Mouse (Mus musculus): Measurements from ENCODE around the gene Iqcg. TPM values are rescaled to one million over a fixed set of nuclear protein-coding genes. Genes with fewer than 3 reads are reported as not detected.
A peak's percentile ranks its signal among the peaks of the same experiment; 100 is the strongest.

The Iqcg gene
- polyA plus RNA-seq (2012; fragmentation: generic; extraction: Trizol): 0.92 TPM
- long read RNA-seq, experiment 1, partial matches to known transcripts: 1 of 1 reads
- long read RNA-seq, experiment 1, other reads (novel, unspliced or antisense): 0 of 1 reads
- long read RNA-seq, experiment 2, full-length matches to known transcripts: 2 of 2 reads
- long read RNA-seq, experiment 2, partial matches to known transcripts: 0 of 2 reads
- long read RNA-seq, experiment 2, other reads (novel, unspliced or antisense): 0 of 2 reads

DNA sequence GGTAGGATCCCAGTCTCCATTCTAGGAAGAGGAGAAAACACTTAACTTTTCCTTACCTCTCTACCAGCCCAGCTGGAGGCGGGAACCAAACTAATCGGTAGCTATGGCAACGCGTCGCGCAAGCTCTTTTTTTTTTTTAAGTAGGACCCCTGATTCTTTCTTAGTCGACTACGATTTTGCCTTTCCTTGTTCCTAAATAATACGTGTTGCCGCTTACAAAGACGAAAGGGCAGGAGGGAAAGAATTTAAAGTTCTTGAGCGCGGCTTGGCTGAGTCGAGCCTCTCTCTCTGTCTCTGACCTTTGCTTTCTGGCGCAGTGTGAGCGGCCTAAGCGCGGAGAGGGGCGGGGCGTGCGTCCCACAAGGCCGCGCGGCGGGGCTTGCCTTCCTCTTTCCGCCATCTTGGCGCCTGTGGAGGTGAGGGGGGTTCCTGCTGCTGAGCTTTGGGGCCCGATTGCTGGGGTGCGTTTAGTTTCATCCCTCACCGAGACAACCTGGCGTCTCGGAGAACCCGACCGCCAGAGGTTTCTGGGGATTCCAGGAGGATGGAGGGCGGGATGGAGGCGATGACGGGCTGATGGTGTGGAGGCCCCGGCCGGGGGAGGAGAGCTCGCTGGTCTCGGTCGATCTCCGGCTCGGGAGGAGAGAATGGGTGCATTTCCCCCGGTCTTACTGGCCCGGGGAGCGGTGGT lies at the start of gene Iqcg, which contains the start of gene Rpl35a:
Iqcg (minus strand) TSS at position 124 of the 691 bp plus-strand sequence.
Rpl35a (plus strand) TSS at position 359 of the 691 bp plus-strand sequence.
- peaks cover 43% of the 10 kb centered on the region for H3K79me2 ChIP-seq (ENCODE audit: control insufficient read depth, insufficient read depth)
- peaks cover 3% of the 10 kb centered on the region for H3K27me3 ChIP-seq (ENCODE audit: control insufficient read depth, insufficient read depth, insufficient read length)
- peaks cover 42% of the 10 kb centered on the region for H3K36me3 ChIP-seq (ENCODE audit: control insufficient read depth, insufficient read depth)
- peaks cover 34% of the 10 kb centered on the region for H3K79me3 ChIP-seq (ENCODE audit: low read depth)
- peak within 1 kb of the TSS; percentile 86 for H3K4me3 ChIP-seq (ENCODE audit: insufficient read depth, poor library complexity, severe bottlenecking)
- TF ChIP-seq MYOD1 (IDR thresholded peaks at IDR 0.05; ENCODE audit: control insufficient read depth, insufficient read length, low read depth) (no peak), MYOG (IDR thresholded peaks at IDR 0.05; ENCODE audit: control insufficient read depth, extremely low read depth, insufficient read length) (no peak), CTCF (IDR thresholded peaks at IDR 0.05; ENCODE audit: control insufficient read depth, insufficient read depth, insufficient read length) (no peak), USF1 (IDR thresholded peaks at IDR 0.05; ENCODE audit: low read depth) (no peak), CEBPB (IDR thresholded peaks at IDR 0.05; ENCODE audit: low read depth) (no peak), FOSL1 (IDR thresholded peaks at IDR 0.05; ENCODE audit: insufficient read depth, low read length, poor library complexity, severe bottlenecking) (no peak), MAX (IDR thresholded peaks at IDR 0.05) (peak; percentile 99)
- H3ac ChIP-seq (ENCODE audit: control insufficient read depth, insufficient read length, low read depth): peak within 1 kb of the TSS; percentile 92

- Histone ChIP-seq H3K79me2 (ENCODE audit: control insufficient read depth, insufficient read depth) (no peaks in the 10 kb centered on the region), H3K27me3 (ENCODE audit: control insufficient read depth, insufficient read depth, insufficient read length) (no peaks in the 10 kb centered on the region)
- no peak for TF ChIP-seq MYOD1 (IDR thresholded peaks at IDR 0.05; ENCODE audit: control insufficient read depth, insufficient read length, low read depth)
- no peak for TF ChIP-seq CTCF (IDR thresholded peaks at IDR 0.05; ENCODE audit: control insufficient read depth, insufficient read depth, insufficient read length)
- no peak for TF ChIP-seq MYOG (IDR thresholded peaks at IDR 0.05; ENCODE audit: control insufficient read depth, extremely low read depth, insufficient read length)
Observed at GRCm38 (mm10) chr16:33085666-33086065, 29.6 kb upstream of the Iqcg start.

DNA sequence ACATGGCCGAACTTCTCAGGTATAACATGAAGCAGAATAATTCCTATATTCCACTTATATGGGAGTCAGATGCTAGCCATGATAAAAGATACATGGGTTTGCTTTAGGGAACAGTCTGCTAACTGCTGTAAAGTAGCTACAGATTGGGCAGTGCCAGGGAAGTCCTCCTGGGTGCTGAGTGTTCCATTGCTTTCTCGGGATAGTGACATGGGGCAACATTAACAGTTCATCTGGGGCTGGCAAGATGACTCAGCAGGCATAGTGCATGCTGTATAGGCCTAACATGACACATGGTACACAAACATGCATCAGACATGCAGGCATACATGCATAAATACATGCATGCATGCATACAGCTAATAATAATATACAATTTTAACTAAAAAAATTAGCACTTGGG lies 28.0 kb upstream of the Iqcg start:
- no peaks in the 10 kb centered on the region for H3K79me3 ChIP-seq (ENCODE audit: low read depth)
- H3ac ChIP-seq (ENCODE audit: control insufficient read depth, insufficient read length, low read depth): no peak overlapping the region
- H3K27me3 ChIP-seq (ENCODE audit: control insufficient read depth, insufficient read depth, insufficient read length): no peaks in the 10 kb centered on the region
- no peaks in the 10 kb centered on the region for H3K79me2 ChIP-seq (ENCODE audit: control insufficient read depth, insufficient read depth)
- H3K4me3 ChIP-seq (ENCODE audit: insufficient read depth, poor library complexity, severe bottlenecking): no peak overlapping the region
- no peak for TF ChIP-seq MAX (IDR thresholded peaks at IDR 0.05)
- no peak for TF ChIP-seq CTCF (IDR thresholded peaks at IDR 0.05; ENCODE audit: control insufficient read depth, insufficient read depth, insufficient read length)
- no peak for TF ChIP-seq MYOD1 (IDR thresholded peaks at IDR 0.05; ENCODE audit: control insufficient read depth, insufficient read length, low read depth)
- TF ChIP-seq FOSL1 (IDR thresholded peaks at IDR 0.05; ENCODE audit: insufficient read depth, low read length, poor library complexity, severe bottlenecking): no peak
- TF ChIP-seq MYOG (IDR thresholded peaks at IDR 0.05; ENCODE audit: control insufficient read depth, extremely low read depth, insufficient read length): no peak
- TF ChIP-seq USF1 (IDR thresholded peaks at IDR 0.05; ENCODE audit: low read depth): no peak
- no peak for TF ChIP-seq CEBPB (IDR thresholded peaks at IDR 0.05; ENCODE audit: low read depth)
- H3K36me3 ChIP-seq (ENCODE audit: control insufficient read depth, insufficient read depth): peaks cover 12% of the 10 kb centered on the region

More at GRCm38 (mm10) chr16:33085666-33086065, 29.6 kb upstream of the Iqcg start:
- Histone ChIP-seq H3K79me3 (ENCODE audit: low read depth) (no peaks in the 10 kb centered on the region), H3ac (ENCODE audit: control insufficient read depth, insufficient read length, low read depth) (no peak overlapping the region), H3K36me3 (ENCODE audit: control insufficient read depth, insufficient read depth) (peaks cover 12% of the 10 kb centered on the region), H3K4me3 (ENCODE audit: insufficient read depth, poor library complexity, severe bottlenecking) (no peak overlapping the region)

DNA sequence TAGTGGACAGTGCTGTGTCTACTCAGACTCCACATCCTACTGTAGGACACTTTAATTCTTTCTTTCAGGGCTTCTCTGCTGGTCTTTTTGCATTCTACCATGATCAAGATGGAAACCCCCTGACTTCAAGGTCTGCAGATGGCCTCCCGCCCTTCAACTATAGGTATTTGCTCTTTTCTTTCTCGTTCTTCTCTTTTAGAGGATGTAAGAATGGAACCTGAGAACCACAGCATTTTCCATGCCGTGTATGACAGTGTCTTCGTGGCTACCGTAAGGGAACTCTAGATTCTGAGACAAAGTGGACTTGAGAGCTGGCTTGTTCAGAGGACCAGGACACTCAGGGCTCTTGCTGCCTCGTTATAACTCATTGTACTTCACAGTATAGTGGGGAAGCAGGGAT lies 26.9 kb upstream of the Iqcg start:
- Histone ChIP-seq H3K27me3 (ENCODE audit: control insufficient read depth, insufficient read depth, insufficient read length) (no peaks in the 10 kb centered on the region), H3K79me3 (ENCODE audit: low read depth) (no peaks in the 10 kb centered on the region), H3K4me3 (ENCODE audit: insufficient read depth, poor library complexity, severe bottlenecking) (no peak overlapping the region), H3ac (ENCODE audit: control insufficient read depth, insufficient read length, low read depth) (no peak overlapping the region), H3K36me3 (ENCODE audit: control insufficient read depth, insufficient read depth) (peaks cover 12% of the 10 kb centered on the region), H3K79me2 (ENCODE audit: control insufficient read depth, insufficient read depth) (no peaks in the 10 kb centered on the region)
- TF ChIP-seq CTCF (IDR thresholded peaks at IDR 0.05; ENCODE audit: control insufficient read depth, insufficient read depth, insufficient read length) (no peak), CEBPB (IDR thresholded peaks at IDR 0.05; ENCODE audit: low read depth) (no peak), USF1 (IDR thresholded peaks at IDR 0.05; ENCODE audit: low read depth) (no peak), FOSL1 (IDR thresholded peaks at IDR 0.05; ENCODE audit: insufficient read depth, low read length, poor library complexity, severe bottlenecking) (no peak), MYOD1 (IDR thresholded peaks at IDR 0.05; ENCODE audit: control insufficient read depth, insufficient read length, low read depth) (no peak), MAX (IDR thresholded peaks at IDR 0.05) (no peak), MYOG (IDR thresholded peaks at IDR 0.05; ENCODE audit: control insufficient read depth, extremely low read depth, insufficient read length) (no peak)

DNA sequence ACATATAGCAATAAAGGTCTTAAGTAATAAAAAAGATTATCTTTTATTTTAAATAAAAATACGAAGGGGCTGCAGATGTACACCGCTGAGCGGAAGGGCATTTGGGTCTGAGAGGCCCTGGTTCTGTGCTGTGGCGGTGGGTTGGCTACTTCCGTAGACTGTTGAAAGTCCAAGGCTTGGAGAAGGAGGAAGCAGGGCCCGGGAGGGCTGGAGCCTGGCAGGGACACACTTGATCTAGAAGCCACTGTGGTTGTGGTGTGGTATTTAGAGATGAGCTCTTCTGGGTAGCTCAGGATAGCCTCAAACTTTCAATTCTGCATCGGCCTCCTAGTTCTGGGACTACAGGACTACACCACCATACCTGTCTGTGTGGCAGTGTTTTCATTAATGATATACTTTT lies 24.0 kb upstream of the Iqcg start:
- TF ChIP-seq MYOD1 (IDR thresholded peaks at IDR 0.05; ENCODE audit: control insufficient read depth, insufficient read length, low read depth) (no peak), CTCF (IDR thresholded peaks at IDR 0.05; ENCODE audit: control insufficient read depth, insufficient read depth, insufficient read length) (no peak), FOSL1 (IDR thresholded peaks at IDR 0.05; ENCODE audit: insufficient read depth, low read length, poor library complexity, severe bottlenecking) (no peak), MAX (IDR thresholded peaks at IDR 0.05) (no peak), CEBPB (IDR thresholded peaks at IDR 0.05; ENCODE audit: low read depth) (no peak), MYOG (IDR thresholded peaks at IDR 0.05; ENCODE audit: control insufficient read depth, extremely low read depth, insufficient read length) (no peak), USF1 (IDR thresholded peaks at IDR 0.05; ENCODE audit: low read depth) (no peak)
- no peaks in the 10 kb centered on the region for H3K79me2 ChIP-seq (ENCODE audit: control insufficient read depth, insufficient read depth)
- no peaks in the 10 kb centered on the region for H3K79me3 ChIP-seq (ENCODE audit: low read depth)
- H3K4me3 ChIP-seq (ENCODE audit: insufficient read depth, poor library complexity, severe bottlenecking): no peak overlapping the region
- no peaks in the 10 kb centered on the region for H3K27me3 ChIP-seq (ENCODE audit: control insufficient read depth, insufficient read depth, insufficient read length)
- no peak overlapping the region for H3ac ChIP-seq (ENCODE audit: control insufficient read depth, insufficient read length, low read depth)
- H3K36me3 ChIP-seq (ENCODE audit: control insufficient read depth, insufficient read depth): peaks cover 12% of the 10 kb centered on the region
